Comparison of ENCODE assay signal across 10 mouse cellular contexts in genomic region chr13:20116868-20117510, GRCm38 (mm10). TPM values are rescaled to one million over a fixed set of nuclear protein-coding genes. Genes with fewer than 3 reads are reported as not detected.
A peak's percentile ranks its signal among the peaks of the same experiment; 100 is the strongest.
DNase-seq lines count a peak whose midpoint lies in the region; ATAC-seq lines count a peak whose summit lies in the region.
"Had no signal": no experiment of that assay in that cellular context is flagged by ENCODE, and none has a peak within 500 bp of the region (broad histone marks: within the 10 kb centered on the region; RNA-seq: fewer than 3 reads in every experiment).

No protein-coding gene starts in this region.

- H3K4me1 ChIP-seq in midbrain, embryonic 13.5 days (replicated peaks), result peaks cover 8% of the 10 kb centered on the region
- H3K4me1 ChIP-seq in midbrain, embryonic 11.5 days (ENCODE audit: control insufficient read depth, insufficient read depth, low read length), result peaks cover 5% of the 10 kb centered on the region; the same call in 1 of the 2 replicates
- H3K4me1 ChIP-seq in forebrain, embryonic 15.5 days, result peaks cover 22% of the 10 kb centered on the region
- peaks cover 50% of the 10 kb centered on the region for H3K4me1 ChIP-seq in liver, embryonic 15.5 days (replicated peaks)
- no peaks in the 10 kb centered on the region for H3K4me1 ChIP-seq in kidney, embryonic 15.5 days

- H3K4me2 ChIP-seq in midbrain, embryonic 13.5 days (replicated peaks), result no peak overlapping the region
- no peak overlapping the region for H3K4me2 ChIP-seq in midbrain, embryonic 11.5 days
- H3K4me2 ChIP-seq in forebrain, embryonic 15.5 days (replicated peaks), result no peak overlapping the region
- H3K4me2 ChIP-seq in liver, embryonic 15.5 days, result peak overlapping the region; percentile 16; the same call in 1 of the 2 replicates
- no peak overlapping the region for H3K4me2 ChIP-seq in kidney, embryonic 15.5 days

- 55% methylated on average over 1 of the region's 1 CpGs for WGBS in midbrain, embryonic 13.5 days
- 63% methylated on average over 1 of the region's 1 CpGs for WGBS in midbrain, embryonic 11.5 days
- 9% methylated on average over 1 of the region's 1 CpGs for WGBS in forebrain, embryonic 15.5 days
- 29% methylated on average over 1 of the region's 1 CpGs for WGBS in liver, embryonic 15.5 days (ENCODE audit: insufficient replicate concordance)
- WGBS in kidney, embryonic 15.5 days, result 68% methylated on average over 1 of the region's 1 CpGs

- no peak overlapping the region for H3K27ac ChIP-seq in midbrain, embryonic 13.5 days
- no peak overlapping the region for H3K27ac ChIP-seq in midbrain, embryonic 11.5 days (ENCODE audit: low read depth, low read length)
- H3K27ac ChIP-seq in forebrain, embryonic 15.5 days (replicated peaks), result no peak overlapping the region; the same call in 1 of the 2 replicates
- H3K27ac ChIP-seq in liver, embryonic 15.5 days (replicated peaks), result no peak overlapping the region
- no peak overlapping the region for H3K27ac ChIP-seq in kidney, embryonic 15.5 days
- H3K27ac ChIP-seq: left cerebral cortex, adult 2 months had no signal

- peak; percentile 53; the same call in 1 of the 2 replicates for ATAC-seq in midbrain, embryonic 13.5 days
- no peak for ATAC-seq in midbrain, embryonic 11.5 days (ENCODE audit: low FRiP score)
- ATAC-seq in forebrain, embryonic 15.5 days (replicated peaks), result peak; percentile 94
- ATAC-seq in liver, embryonic 15.5 days (ENCODE audit: insufficient read depth), result peak; percentile 67; the same call in 1 of the 2 replicates
- ATAC-seq in kidney, embryonic 15.5 days (replicated peaks; ENCODE audit: low FRiP score), result no peak

- no peak overlapping the region for H3K9ac ChIP-seq in midbrain, embryonic 13.5 days (replicated peaks)
- no peak overlapping the region for H3K9ac ChIP-seq in midbrain, embryonic 11.5 days (ENCODE audit: low read length)
- H3K9ac ChIP-seq in forebrain, embryonic 15.5 days (replicated peaks), result no peak overlapping the region
- no peak overlapping the region for H3K9ac ChIP-seq in liver, embryonic 15.5 days
- no peak overlapping the region for H3K9ac ChIP-seq in kidney, embryonic 15.5 days

- DNase-seq in midbrain, embryonic 11.5 days (ENCODE audit: low spot score, missing footprints), result no peak
- DNase-seq in skeletal muscle tissue, adult 2 months (ENCODE audit: low read depth, low spot score), result peak; percentile 65
- DNase-seq in cerebellum, postnatal 4 days (ENCODE audit: low spot score in 2 of 2), result no peak
- DNase-seq: cerebellum, adult 8-10 months; kidney, adult 11 months had no signal

- H3K27me3 ChIP-seq in midbrain, embryonic 13.5 days, result no peaks in the 10 kb centered on the region
- H3K27me3 ChIP-seq in midbrain, embryonic 11.5 days (ENCODE audit: control insufficient read depth, insufficient read depth, low read length), result no peaks in the 10 kb centered on the region
- H3K27me3 ChIP-seq in forebrain, embryonic 15.5 days, result peaks cover 73% of the 10 kb centered on the region
- peaks cover 4% of the 10 kb centered on the region; the same call in 1 of the 2 replicates for H3K27me3 ChIP-seq in liver, embryonic 15.5 days
- H3K27me3 ChIP-seq in kidney, embryonic 15.5 days, result no peaks in the 10 kb centered on the region

- H3K4me3 ChIP-seq in midbrain, embryonic 13.5 days (replicated peaks), result no peak overlapping the region
- no peak overlapping the region for H3K4me3 ChIP-seq in midbrain, embryonic 11.5 days (ENCODE audit: low read depth, low read length)
- H3K4me3 ChIP-seq in forebrain, embryonic 15.5 days, result no peak overlapping the region
- H3K4me3 ChIP-seq in liver, embryonic 15.5 days (replicated peaks), result no peak overlapping the region
- no peak overlapping the region for H3K4me3 ChIP-seq in kidney, embryonic 15.5 days (replicated peaks)
- H3K4me3 ChIP-seq: left cerebral cortex, adult 2 months had no signal

- H3K36me3 ChIP-seq in midbrain, embryonic 13.5 days, result no peaks in the 10 kb centered on the region
- no peaks in the 10 kb centered on the region for H3K36me3 ChIP-seq in midbrain, embryonic 11.5 days (ENCODE audit: control insufficient read depth, insufficient read depth, low read length)
- no peaks in the 10 kb centered on the region for H3K36me3 ChIP-seq in forebrain, embryonic 15.5 days
- H3K36me3 ChIP-seq in liver, embryonic 15.5 days (replicated peaks), result no peaks in the 10 kb centered on the region
- H3K36me3 ChIP-seq in kidney, embryonic 15.5 days, result no peaks in the 10 kb centered on the region

- H3K9me3 ChIP-seq in midbrain, embryonic 13.5 days, result no peaks in the 10 kb centered on the region
- no peaks in the 10 kb centered on the region for H3K9me3 ChIP-seq in midbrain, embryonic 11.5 days (ENCODE audit: control insufficient read depth, low read length)
- no peaks in the 10 kb centered on the region for H3K9me3 ChIP-seq in forebrain, embryonic 15.5 days
- H3K9me3 ChIP-seq in liver, embryonic 15.5 days (replicated peaks), result no peaks in the 10 kb centered on the region
- H3K9me3 ChIP-seq in kidney, embryonic 15.5 days (replicated peaks), result no peaks in the 10 kb centered on the region

RNA-seq across cellular contexts. Expression of gene Elmo1, which starts 26.6 kb away (rescaled TPM):
- polyA plus RNA-seq in midbrain, embryonic 13.5 days (2015; fragmentation: Nextera tagmentation; extraction: Ambion mirVana), result 36.5 and 40.0 TPM in 2 replicates
- 19.1 and 19.6 TPM in 2 replicates for polyA plus RNA-seq in midbrain, embryonic 11.5 days (2014; fragmentation: Nextera tagmentation; extraction: Ambion mirVana)
- 31.5 and 34.9 TPM in 2 replicates for polyA plus RNA-seq in forebrain, embryonic 15.5 days (2015; fragmentation: Nextera tagmentation; extraction: Ambion mirVana)
- 4.5 and 4.9 TPM in 2 replicates for polyA plus RNA-seq in liver, embryonic 15.5 days (2015; fragmentation: Nextera tagmentation; extraction: Ambion mirVana)
- 16.1 and 16.9 TPM in 2 replicates for polyA plus RNA-seq in kidney, embryonic 15.5 days (2015; fragmentation: Nextera tagmentation; extraction: Ambion mirVana)

Comparison
In these comparisons a context has a peak if more than half of its experiments do, and no peak if none do; other contexts are left out.
1. ATAC-seq: peak in midbrain, embryonic 13.5 days (single experiment), forebrain, embryonic 15.5 days (single experiment) and liver, embryonic 15.5 days (single experiment); none in midbrain, embryonic 11.5 days (single experiment) and kidney, embryonic 15.5 days (single experiment).